Mouse (Mus musculus): Measurements from ENCODE around the gene Rnf6. TPM values are rescaled to one million over a fixed set of nuclear protein-coding genes. Genes with fewer than 3 reads are reported as not detected.
"Not testable (repeated sequence)": the region's sequence is repeated elsewhere in the genome, so short reads cannot be mapped to it uniquely, and the experiment has no call there.

The Rnf6 gene
- polyA plus RNA-seq, 1 experiment from 2014 or later, result 22.7 TPM

DNA sequence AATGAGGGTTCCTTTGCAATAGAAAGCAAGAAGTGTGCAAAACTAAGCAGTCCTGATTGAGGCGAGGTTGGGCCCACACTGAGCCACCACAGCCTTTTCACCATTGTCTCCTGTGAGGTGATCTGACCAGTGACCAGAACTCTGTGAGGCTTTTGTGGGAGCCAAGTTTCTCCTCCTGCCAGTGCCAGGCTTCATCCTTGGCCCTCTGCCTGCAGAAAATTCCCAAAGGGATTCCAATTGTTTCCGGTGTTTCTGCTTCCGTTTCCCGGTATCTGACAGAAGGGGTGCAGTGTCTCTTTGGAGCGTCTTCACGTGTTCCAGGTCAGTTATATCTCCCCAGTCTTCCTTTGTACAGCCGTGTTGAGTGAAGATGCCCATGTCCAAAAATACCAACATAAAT, 32.6 kb downstream of the Rnf6 start:
- Histone ChIP-seq H3K27me3 (ENCODE audit: control insufficient read depth, insufficient read depth, low read length) (no peaks in the 10 kb centered on the region), H3K27ac (ENCODE audit: low read depth, low read length) (no peak overlapping the region), H3K4me1 (ENCODE audit: control insufficient read depth, insufficient read depth, low read length) (no peaks in the 10 kb centered on the region), H3K4me3 (ENCODE audit: low read depth, low read length) (no peak overlapping the region), H3K9ac (ENCODE audit: low read length) (no peak overlapping the region), H3K36me3 (ENCODE audit: control insufficient read depth, insufficient read depth, low read length) (no peaks in the 10 kb centered on the region), H3K9me3 (ENCODE audit: control insufficient read depth, low read length) (no peaks in the 10 kb centered on the region), H3K4me2 (ENCODE audit: low read depth) (no peak overlapping the region)
- DNase-seq (ENCODE audit: low spot score) (no peak), ATAC-seq (ENCODE audit: insufficient read depth, low FRiP score, low TSS enrichment) (no peak)
- 86% methylated on average over 7 of the region's 7 CpGs for WGBS

DNA sequence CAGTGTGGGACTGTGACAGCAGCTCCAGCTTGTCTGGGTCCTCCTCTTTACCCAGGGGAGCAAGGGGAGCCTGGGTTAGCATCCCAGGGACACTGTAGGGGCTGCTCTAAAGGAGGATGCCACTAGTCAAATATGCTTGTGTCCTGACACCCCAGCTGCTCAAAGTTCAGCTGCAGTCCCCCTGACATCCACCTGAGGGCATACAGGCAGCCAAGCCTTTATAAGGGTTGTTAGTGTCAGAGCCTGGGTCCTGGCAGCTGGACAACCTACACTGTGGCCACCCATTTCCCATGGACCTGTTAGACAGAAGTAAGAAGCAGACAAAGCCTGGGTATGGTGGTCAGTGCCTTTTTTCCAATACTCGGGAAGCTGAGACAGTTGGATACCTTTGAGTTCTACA, 33.2 kb downstream of the Rnf6 start:
- no peaks in the 10 kb centered on the region for H3K9me3 ChIP-seq (ENCODE audit: control insufficient read depth, low read length)
- H3K27ac ChIP-seq (ENCODE audit: low read depth, low read length), result no peak overlapping the region
- no peak overlapping the region for H3K9ac ChIP-seq (ENCODE audit: low read length)
- H3K4me1 ChIP-seq (ENCODE audit: control insufficient read depth, insufficient read depth, low read length), result no peaks in the 10 kb centered on the region
- no peaks in the 10 kb centered on the region for H3K27me3 ChIP-seq (ENCODE audit: control insufficient read depth, insufficient read depth, low read length)
- H3K4me3 ChIP-seq (ENCODE audit: low read depth, low read length), result no peak overlapping the region
- 86% methylated on average over 1 of the region's 1 CpGs for WGBS
- DNase-seq (ENCODE audit: low spot score) (no peak), ATAC-seq (ENCODE audit: insufficient read depth, low FRiP score, low TSS enrichment) (no peak)
- no peaks in the 10 kb centered on the region for H3K36me3 ChIP-seq (ENCODE audit: control insufficient read depth, insufficient read depth, low read length)
- no peak overlapping the region for H3K4me2 ChIP-seq (ENCODE audit: low read depth)

DNA sequence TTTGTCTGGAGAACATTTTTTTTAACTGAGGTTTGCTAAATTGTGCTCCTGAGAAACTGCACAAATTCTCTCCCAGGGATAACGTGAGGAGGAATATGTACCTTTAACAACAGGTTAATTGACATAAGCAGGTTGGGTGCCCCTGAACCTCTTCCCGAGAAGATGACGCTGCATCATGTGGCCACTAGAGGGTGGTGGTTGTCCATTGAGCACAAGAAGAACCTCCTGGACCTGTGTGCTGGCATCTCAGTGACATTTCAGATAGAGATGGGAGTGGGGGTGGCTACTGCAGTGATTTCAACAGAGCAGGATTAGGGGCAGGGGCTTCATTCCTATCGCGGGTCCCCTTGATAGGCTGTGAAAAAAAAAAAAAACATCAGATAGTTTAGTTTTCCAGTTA, 33.9 kb downstream of the Rnf6 start:
- WGBS, result 30% methylated on average over 5 of the region's 5 CpGs
- not testable (repeated sequence) for ATAC-seq (ENCODE audit: insufficient read depth, low FRiP score, low TSS enrichment); H3K4me3 ChIP-seq (ENCODE audit: low read depth, low read length); H3K27me3 ChIP-seq (ENCODE audit: control insufficient read depth, insufficient read depth, low read length); H3K4me2 ChIP-seq (ENCODE audit: low read depth); H3K9ac ChIP-seq (ENCODE audit: low read length); H3K27ac ChIP-seq (ENCODE audit: low read depth, low read length); H3K4me1 ChIP-seq (ENCODE audit: control insufficient read depth, insufficient read depth, low read length); H3K36me3 ChIP-seq (ENCODE audit: control insufficient read depth, insufficient read depth, low read length); H3K9me3 ChIP-seq (ENCODE audit: control insufficient read depth, low read length)
- peak; percentile 40 for DNase-seq (ENCODE audit: low spot score)

DNA sequence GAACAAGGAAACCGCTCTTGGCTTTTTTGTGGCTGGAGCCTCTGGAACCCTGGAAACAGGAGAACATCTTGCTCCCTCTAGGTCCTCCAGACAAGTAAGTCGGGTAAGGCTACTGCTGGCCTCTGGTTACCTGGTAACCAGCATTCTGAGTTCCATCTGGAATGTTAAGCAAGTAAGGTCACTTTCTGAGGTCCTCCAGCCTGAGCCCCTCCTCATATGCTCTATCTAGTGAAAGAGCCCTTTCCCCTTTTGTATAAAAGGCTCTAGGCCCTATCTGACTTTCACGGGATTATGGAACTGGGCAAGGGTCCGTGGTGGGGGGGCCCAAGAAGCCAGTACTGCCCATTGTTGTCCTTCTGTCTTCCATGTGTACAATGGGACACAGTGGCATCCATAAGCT, 36.2 kb downstream of the Rnf6 start, which contains the start of gene 1700001J03Rik:
1700001J03Rik (minus strand) TSS at position 101 of the 400 bp plus-strand sequence.
- 81% methylated on average over 4 of the region's 4 CpGs for WGBS
- ATAC-seq (ENCODE audit: insufficient read depth, low FRiP score, low TSS enrichment); H3K4me1 ChIP-seq (ENCODE audit: control insufficient read depth, insufficient read depth, low read length); H3K4me3 ChIP-seq (ENCODE audit: low read depth, low read length); H3K36me3 ChIP-seq (ENCODE audit: control insufficient read depth, insufficient read depth, low read length); H3K4me2 ChIP-seq (ENCODE audit: low read depth); H3K9me3 ChIP-seq (ENCODE audit: control insufficient read depth, low read length); DNase-seq (ENCODE audit: low spot score); H3K9ac ChIP-seq (ENCODE audit: low read length); H3K27ac ChIP-seq (ENCODE audit: low read depth, low read length); H3K27me3 ChIP-seq (ENCODE audit: control insufficient read depth, insufficient read depth, low read length): not testable (repeated sequence)

DNA sequence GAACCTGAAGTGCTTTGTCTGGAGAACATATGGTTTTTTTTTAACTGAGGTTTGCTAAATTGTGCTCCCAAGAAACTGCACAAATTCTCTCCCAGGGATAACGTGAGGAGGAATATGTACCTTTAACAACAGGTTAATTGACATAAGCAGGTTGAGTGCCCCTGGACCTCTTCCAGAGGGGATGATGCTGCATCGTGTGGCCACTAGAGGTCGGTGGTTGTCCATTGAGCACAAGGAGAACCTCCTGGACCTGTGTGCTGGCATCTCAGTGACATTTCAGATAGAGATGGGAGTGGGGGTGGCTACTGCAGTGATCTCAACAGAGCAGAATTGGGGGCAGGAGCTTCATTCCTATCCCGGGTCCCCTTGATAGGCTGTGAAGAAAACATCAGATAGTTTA, 48.6 kb downstream of the Rnf6 start:
- not testable (repeated sequence) for H3K4me3 ChIP-seq (ENCODE audit: low read depth, low read length); H3K27ac ChIP-seq (ENCODE audit: low read depth, low read length); DNase-seq (ENCODE audit: low spot score); H3K9ac ChIP-seq (ENCODE audit: low read length); H3K4me2 ChIP-seq (ENCODE audit: low read depth); ATAC-seq (ENCODE audit: insufficient read depth, low FRiP score, low TSS enrichment); H3K27me3 ChIP-seq (ENCODE audit: control insufficient read depth, insufficient read depth, low read length); H3K36me3 ChIP-seq (ENCODE audit: control insufficient read depth, insufficient read depth, low read length); H3K9me3 ChIP-seq (ENCODE audit: control insufficient read depth, low read length); H3K4me1 ChIP-seq (ENCODE audit: control insufficient read depth, insufficient read depth, low read length)
- WGBS, result 54% methylated on average over 4 of the region's 4 CpGs

DNA sequence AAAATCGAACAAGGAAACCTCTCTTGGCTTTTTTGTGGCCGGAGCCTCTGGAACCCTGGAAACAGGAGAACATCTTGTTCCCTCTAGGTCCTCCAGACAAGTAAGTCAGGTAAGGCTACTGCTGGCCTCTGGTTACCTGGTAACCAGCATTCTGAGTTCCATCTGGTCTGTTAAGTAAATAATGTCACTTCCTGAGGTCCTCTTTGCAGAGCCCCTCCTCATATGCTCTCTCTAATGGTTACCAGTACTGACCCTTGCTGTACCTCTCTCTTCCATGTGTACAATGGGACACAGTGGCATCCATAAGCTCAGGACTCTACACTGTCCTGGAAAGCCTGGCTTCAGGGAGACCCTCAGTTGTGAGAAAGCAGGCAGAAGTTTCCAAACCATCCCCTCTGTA, 50.7 kb downstream of the Rnf6 start, which contains the start of gene Gm6309:
Gm6309 (minus strand) TSS at position 101 of the 400 bp plus-strand sequence.
- H3K36me3 ChIP-seq (ENCODE audit: control insufficient read depth, insufficient read depth, low read length); ATAC-seq (ENCODE audit: insufficient read depth, low FRiP score, low TSS enrichment); H3K27me3 ChIP-seq (ENCODE audit: control insufficient read depth, insufficient read depth, low read length); H3K4me2 ChIP-seq (ENCODE audit: low read depth); H3K9ac ChIP-seq (ENCODE audit: low read length); DNase-seq (ENCODE audit: low spot score); H3K4me3 ChIP-seq (ENCODE audit: low read depth, low read length); H3K27ac ChIP-seq (ENCODE audit: low read depth, low read length); H3K9me3 ChIP-seq (ENCODE audit: control insufficient read depth, low read length); H3K4me1 ChIP-seq (ENCODE audit: control insufficient read depth, insufficient read depth, low read length): not testable (repeated sequence)
- 92% methylated on average over 2 of the region's 2 CpGs for WGBS

DNA sequence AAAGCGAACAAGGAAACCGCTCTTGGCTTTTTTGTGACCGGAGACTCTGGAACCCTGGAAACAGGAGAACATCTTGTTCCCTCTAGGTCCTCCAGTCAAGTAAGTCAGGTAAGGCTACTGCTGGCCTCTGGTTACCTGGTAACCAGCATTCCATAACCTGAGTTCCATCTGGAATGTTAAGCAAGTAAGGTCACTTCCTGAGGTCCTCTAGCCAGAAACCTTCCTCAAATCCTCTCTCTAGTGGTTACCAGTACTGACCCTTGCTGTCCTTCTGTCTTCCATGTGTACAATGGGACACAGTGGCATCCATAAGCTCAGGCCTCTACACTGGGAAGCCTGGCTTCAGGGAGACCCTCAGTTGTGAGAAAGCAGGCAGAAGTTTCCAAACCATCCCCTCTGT, 60.9 kb downstream of the Rnf6 start, which contains the start of gene Gm5565:
Gm5565 (minus strand) TSS at position 101 of the 400 bp plus-strand sequence.
- not testable (repeated sequence) for DNase-seq (ENCODE audit: low spot score); H3K9me3 ChIP-seq (ENCODE audit: control insufficient read depth, low read length); H3K27ac ChIP-seq (ENCODE audit: low read depth, low read length); ATAC-seq (ENCODE audit: insufficient read depth, low FRiP score, low TSS enrichment); H3K27me3 ChIP-seq (ENCODE audit: control insufficient read depth, insufficient read depth, low read length); H3K36me3 ChIP-seq (ENCODE audit: control insufficient read depth, insufficient read depth, low read length); H3K4me2 ChIP-seq (ENCODE audit: low read depth); H3K4me1 ChIP-seq (ENCODE audit: control insufficient read depth, insufficient read depth, low read length); H3K9ac ChIP-seq (ENCODE audit: low read length); H3K4me3 ChIP-seq (ENCODE audit: low read depth, low read length)
- 93% methylated on average over 3 of the region's 3 CpGs for WGBS

Other genes starting within 250 kb of the Rnf6 start
- not detected in 2 replicates for gene Cyp3a25, start 211.9 kb downstream of the Rnf6 start, polyA plus RNA-seq (2014; fragmentation: Nextera tagmentation; extraction: Ambion mirVana)
- gene Cyp3a59, start 142.3 kb downstream of the Rnf6 start, polyA plus RNA-seq (2014; fragmentation: Nextera tagmentation; extraction: Ambion mirVana), result not detected in 2 replicates
- not detected in 2 replicates for gene Gm5565, start 61.0 kb downstream of the Rnf6 start, polyA plus RNA-seq (2014; fragmentation: Nextera tagmentation; extraction: Ambion mirVana)
- not detected in 2 replicates for gene Gm6309, start 50.8 kb downstream of the Rnf6 start, polyA plus RNA-seq (2014; fragmentation: Nextera tagmentation; extraction: Ambion mirVana)
- gene 1700001J03Rik, start 36.3 kb downstream of the Rnf6 start, polyA plus RNA-seq (2014; fragmentation: Nextera tagmentation; extraction: Ambion mirVana), result not detected in 2 replicates
- gene Cdk8, start 9.7 kb upstream of the Rnf6 start, polyA plus RNA-seq (2014; fragmentation: Nextera tagmentation; extraction: Ambion mirVana), result 36.0 and 38.4 TPM in 2 replicates
- gene Wasf3, start 163.4 kb upstream of the Rnf6 start, polyA plus RNA-seq (2014; fragmentation: Nextera tagmentation; extraction: Ambion mirVana), result 6.4 and 6.6 TPM in 2 replicates